Mouse (Mus musculus): ENCODE data around the gene Gm13283. TPM values are rescaled to one million over a fixed set of nuclear protein-coding genes. Genes with fewer than 3 reads are reported as not detected.
"Not testable (repeated sequence)": the region's sequence is repeated elsewhere in the genome, so short reads cannot be mapped to it uniquely, and the experiment has no call there.

Gm13283 gene
- polyA plus RNA-seq, 1 experiment from 2014 or later, result not detected

DNA sequence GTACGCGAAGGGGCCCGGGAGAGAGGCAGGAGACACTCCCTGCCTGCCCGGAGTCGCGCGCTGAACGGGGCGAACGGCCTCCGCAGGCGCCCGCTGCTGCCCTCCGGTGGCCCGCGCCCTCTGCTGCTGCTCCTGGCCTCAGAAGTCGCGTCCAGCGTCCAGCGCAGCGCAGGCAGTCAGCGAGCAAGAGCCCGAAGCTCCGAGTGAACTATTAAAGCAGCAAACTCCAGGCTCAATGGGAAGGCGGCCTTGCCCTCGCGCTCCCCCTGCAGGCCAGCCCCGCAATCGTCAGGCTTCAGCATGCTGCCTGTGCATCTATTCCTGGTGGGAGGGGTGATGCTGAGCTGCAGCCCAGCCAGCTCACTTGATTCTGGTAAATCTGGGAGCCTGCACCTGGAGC is 16.7 kb downstream of the Gm13283 start, which contains the start of gene Gm13289:
Gene Gm13289, plus strand, starts transcription at position 301 of the 400 bp plus-strand sequence.
- not testable (repeated sequence) for H3K9ac ChIP-seq (replicated peaks); ATAC-seq; H3K36me3 ChIP-seq; H3K4me2 ChIP-seq (replicated peaks); H3K27me3 ChIP-seq; H3K4me3 ChIP-seq (replicated peaks); H3K27ac ChIP-seq; H3K4me1 ChIP-seq (replicated peaks); H3K9me3 ChIP-seq
- no CpG with 5 or more reads among the region's 29 CpGs for WGBS

DNA sequence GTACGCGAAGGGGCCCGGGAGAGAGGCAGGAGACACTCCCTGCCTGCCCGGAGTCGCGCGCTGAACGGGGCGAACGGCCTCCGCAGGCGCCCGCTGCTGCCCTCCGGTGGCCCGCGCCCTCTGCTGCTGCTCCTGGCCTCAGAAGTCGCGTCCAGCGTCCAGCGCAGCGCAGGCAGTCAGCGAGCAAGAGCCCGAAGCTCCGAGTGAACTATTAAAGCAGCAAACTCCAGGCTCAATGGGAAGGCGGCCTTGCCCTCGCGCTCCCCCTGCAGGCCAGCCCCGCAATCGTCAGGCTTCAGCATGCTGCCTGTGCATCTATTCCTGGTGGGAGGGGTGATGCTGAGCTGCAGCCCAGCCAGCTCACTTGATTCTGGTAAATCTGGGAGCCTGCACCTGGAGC is 19.6 kb downstream of the Gm13283 start, which contains the start of gene Gm13272:
Gene Gm13272, plus strand, starts transcription at position 301 of the 400 bp plus-strand sequence.
- H3K27me3 ChIP-seq; H3K4me3 ChIP-seq (replicated peaks); H3K9ac ChIP-seq (replicated peaks); ATAC-seq; H3K27ac ChIP-seq; H3K4me2 ChIP-seq (replicated peaks); H3K4me1 ChIP-seq (replicated peaks); H3K9me3 ChIP-seq; H3K36me3 ChIP-seq: not testable (repeated sequence)
- no CpG with 5 or more reads among the region's 29 CpGs for WGBS

DNA sequence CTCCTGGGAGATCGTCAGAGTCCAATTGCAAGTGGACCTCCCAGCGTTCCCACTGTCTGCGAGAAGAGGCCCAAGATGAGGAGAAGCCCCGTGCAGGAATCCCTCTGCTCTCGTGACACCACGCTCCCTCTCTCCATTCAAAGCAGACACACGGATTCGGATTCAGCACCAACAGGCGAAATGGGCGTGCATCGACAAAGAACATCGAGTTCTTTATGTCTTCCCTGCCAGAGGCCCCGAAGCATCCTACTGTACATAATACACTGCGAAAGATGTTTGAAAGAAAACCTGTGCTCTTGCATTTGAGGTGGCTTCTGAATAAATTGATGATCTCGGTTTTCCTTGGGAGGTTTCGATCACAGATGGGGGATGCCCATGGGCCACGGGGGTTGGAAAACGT is 20.4 kb downstream of the Gm13283 start:
- ATAC-seq, result not testable (repeated sequence)

DNA sequence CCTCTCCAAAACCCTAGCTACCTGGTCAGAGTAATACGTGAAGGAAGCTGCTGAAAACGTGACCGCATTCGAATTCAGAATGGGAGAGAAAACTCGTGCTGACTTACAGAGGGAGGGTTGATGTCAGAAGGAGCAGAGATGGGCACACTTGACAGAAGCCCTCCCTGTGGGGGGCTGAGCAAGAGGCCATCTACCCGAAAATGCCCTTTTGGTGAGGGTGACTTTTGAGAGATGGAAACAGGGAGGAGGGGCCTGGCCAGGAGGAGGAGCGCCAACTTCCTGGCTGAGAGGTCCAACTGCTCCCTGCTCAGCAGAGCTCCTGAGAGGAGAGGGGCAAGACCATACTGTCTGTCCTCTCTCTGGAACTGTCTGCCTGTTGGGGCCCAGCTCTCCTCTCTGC is 21.9 kb downstream of the Gm13283 start, which contains the start of gene Ifnz:
Gene Ifnz, plus strand, starts transcription at position 301 of the 400 bp plus-strand sequence.
- H3K36me3 ChIP-seq; ATAC-seq; H3K27me3 ChIP-seq; H3K4me1 ChIP-seq (replicated peaks); H3K9ac ChIP-seq (replicated peaks); H3K27ac ChIP-seq; H3K4me3 ChIP-seq (replicated peaks); H3K9me3 ChIP-seq: not testable (repeated sequence)
- peak within 1 kb of the TSS; percentile 41 for H3K4me2 ChIP-seq (replicated peaks)
- 12% methylated on average over 4 of the region's 7 CpGs for WGBS

More for the DNA sequence above, 20.4 kb downstream of the Gm13283 start:
- not testable (repeated sequence) for H3K36me3 ChIP-seq; H3K4me3 ChIP-seq (replicated peaks); H3K9me3 ChIP-seq; H3K4me1 ChIP-seq (replicated peaks); H3K27ac ChIP-seq; H3K27me3 ChIP-seq; H3K4me2 ChIP-seq (replicated peaks); H3K9ac ChIP-seq (replicated peaks)
- 54% methylated on average over 16 of the region's 18 CpGs for whole genome bisulfite sequencing

DNA sequence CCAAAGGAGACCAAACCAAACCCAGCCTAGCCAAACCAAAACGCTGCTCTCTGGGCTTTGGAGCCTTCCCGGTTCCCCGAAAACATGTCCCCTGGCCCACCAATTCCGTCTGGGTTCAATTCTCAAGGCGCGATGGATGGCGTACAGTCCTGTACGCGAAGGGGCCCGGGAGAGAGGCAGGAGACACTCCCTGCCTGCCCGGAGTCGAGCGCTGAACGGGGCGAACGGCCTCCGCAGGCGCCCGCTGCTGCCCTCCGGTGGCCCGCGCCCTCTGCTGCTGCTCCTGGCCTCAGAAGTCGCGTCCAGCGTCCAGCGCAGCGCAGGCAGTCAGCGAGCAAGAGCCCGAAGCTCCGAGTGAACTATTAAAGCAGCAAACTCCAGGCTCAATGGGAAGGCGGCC is 22.4 kb downstream of the Gm13283 start:
- peak overlapping the region; percentile 41 for H3K4me2 ChIP-seq (replicated peaks)
- 0% methylated on average over 15 of the region's 31 CpGs for WGBS
- H3K9ac ChIP-seq (replicated peaks), result not testable (repeated sequence)

DNA sequence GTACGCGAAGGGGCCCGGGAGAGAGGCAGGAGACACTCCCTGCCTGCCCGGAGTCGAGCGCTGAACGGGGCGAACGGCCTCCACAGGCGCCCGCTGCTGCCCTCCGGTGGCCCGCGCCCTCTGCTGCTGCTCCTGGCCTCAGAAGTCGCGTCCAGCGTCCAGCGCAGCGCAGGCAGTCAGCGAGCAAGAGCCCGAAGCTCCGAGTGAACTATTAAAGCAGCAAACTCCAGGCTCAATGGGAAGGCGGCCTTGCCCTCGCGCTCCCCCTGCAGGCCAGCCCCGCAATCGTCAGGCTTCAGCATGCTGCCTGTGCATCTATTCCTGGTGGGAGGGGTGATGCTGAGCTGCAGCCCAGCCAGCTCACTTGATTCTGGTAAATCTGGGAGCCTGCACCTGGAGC is 25.5 kb downstream of the Gm13283 start, which contains the start of gene Gm13276:
Gene Gm13276, plus strand, starts transcription at position 301 of the 400 bp plus-strand sequence.
- no CpG with 5 or more reads among the region's 27 CpGs for WGBS
- not testable (repeated sequence) for H3K4me3 ChIP-seq (replicated peaks); H3K9me3 ChIP-seq; ATAC-seq; H3K4me2 ChIP-seq (replicated peaks); H3K27ac ChIP-seq; H3K4me1 ChIP-seq (replicated peaks); H3K27me3 ChIP-seq; H3K9ac ChIP-seq (replicated peaks); H3K36me3 ChIP-seq

More for the DNA sequence above, 22.4 kb downstream of the Gm13283 start:
- not testable (repeated sequence) for H3K27me3 ChIP-seq; H3K4me1 ChIP-seq (replicated peaks); H3K36me3 ChIP-seq; H3K4me3 ChIP-seq (replicated peaks); H3K27ac ChIP-seq; ATAC-seq; H3K9me3 ChIP-seq

DNA sequence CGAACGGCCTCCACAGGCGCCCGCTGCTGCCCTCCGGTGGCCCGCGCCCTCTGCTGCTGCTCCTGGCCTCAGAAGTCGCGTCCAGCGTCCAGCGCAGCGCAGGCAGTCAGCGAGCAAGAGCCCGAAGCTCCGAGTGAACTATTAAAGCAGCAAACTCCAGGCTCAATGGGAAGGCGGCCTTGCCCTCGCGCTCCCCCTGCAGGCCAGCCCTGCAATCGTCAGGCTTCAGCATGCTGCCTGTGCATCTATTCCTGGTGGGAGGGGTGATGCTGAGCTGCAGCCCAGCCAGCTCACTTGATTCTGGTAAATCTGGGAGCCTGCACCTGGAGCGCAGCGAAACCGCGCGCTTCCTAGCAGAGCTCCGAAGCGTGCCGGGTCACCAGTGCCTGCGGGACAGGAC is 28.5 kb downstream of the Gm13283 start, which contains the start of gene Gm13277:
Gene Gm13277, plus strand, starts transcription at position 231 of the 400 bp plus-strand sequence.
- not testable (repeated sequence) for H3K9me3 ChIP-seq; H3K4me3 ChIP-seq (replicated peaks); H3K9ac ChIP-seq (replicated peaks); H3K4me1 ChIP-seq (replicated peaks); H3K27me3 ChIP-seq; ATAC-seq; H3K36me3 ChIP-seq; H3K27ac ChIP-seq; H3K4me2 ChIP-seq (replicated peaks)
- 0% methylated on average over 3 of the region's 28 CpGs for WGBS

DNA sequence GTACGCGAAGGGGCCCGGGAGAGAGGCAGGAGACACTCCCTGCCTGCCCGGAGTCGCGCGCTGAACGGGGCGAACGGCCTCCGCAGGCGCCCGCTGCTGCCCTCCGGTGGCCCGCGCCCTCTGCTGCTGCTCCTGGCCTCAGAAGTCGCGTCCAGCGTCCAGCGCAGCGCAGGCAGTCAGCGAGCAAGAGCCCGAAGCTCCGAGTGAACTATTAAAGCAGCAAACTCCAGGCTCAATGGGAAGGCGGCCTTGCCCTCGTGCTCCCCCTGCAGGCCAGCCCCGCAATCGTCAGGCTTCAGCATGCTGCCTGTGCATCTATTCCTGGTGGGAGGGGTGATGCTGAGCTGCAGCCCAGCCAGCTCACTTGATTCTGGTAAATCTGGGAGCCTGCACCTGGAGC is 31.3 kb downstream of the Gm13283 start, which contains the start of gene Gm13278:
Gene Gm13278, plus strand, starts transcription at position 301 of the 400 bp plus-strand sequence.
- ATAC-seq; H3K27ac ChIP-seq; H3K9ac ChIP-seq (replicated peaks); H3K4me3 ChIP-seq (replicated peaks); H3K4me2 ChIP-seq (replicated peaks); H3K36me3 ChIP-seq; H3K4me1 ChIP-seq (replicated peaks); H3K9me3 ChIP-seq; H3K27me3 ChIP-seq: not testable (repeated sequence)
- no CpG with 5 or more reads among the region's 28 CpGs for WGBS

DNA sequence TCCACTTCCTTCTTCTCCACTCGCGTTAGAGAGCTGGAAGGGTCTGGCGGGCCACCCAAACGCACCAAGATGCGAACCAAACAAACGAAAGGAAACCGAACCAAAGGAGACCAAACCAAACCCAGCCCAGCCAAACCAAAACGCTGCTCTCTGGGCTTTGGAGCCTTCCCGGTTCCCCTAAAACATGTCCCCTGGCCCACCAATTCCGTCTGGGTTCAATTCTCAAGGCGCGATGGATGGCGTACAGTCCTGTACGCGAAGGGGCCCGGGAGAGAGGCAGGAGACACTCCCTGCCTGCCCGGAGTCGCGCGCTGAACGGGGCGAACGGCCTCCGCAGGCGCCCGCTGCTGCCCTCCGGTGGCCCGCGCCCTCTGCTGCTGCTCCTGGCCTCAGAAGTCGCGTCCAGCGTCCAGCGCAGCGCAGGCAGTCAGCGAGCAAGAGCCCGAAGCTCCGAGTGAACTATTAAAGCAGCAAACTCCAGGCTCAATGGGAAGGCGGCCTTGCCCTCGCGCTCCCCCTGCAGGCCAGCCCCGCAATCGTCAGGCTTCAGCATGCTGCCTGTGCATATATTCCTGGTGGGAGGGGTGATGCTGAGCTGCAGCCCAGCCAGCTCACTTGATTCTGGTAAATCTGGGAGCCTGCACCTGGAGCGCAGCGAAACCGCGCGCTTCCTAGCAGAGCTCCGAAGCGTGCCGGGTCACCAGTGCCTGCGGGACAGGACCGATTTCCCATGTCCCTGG is 34.2 kb downstream of the Gm13283 start, which contains the start of gene Gm13275:
Gene Gm13275, plus strand, starts transcription at position 552 of the 740 bp plus-strand sequence.
- not testable (repeated sequence) for H3K27ac ChIP-seq; H3K27me3 ChIP-seq; H3K4me2 ChIP-seq (replicated peaks); H3K36me3 ChIP-seq; ATAC-seq; H3K9me3 ChIP-seq; H3K9ac ChIP-seq (replicated peaks); H3K4me3 ChIP-seq (replicated peaks); H3K4me1 ChIP-seq (replicated peaks)
- 0% methylated on average over 9 of the region's 52 CpGs for WGBS

DNA sequence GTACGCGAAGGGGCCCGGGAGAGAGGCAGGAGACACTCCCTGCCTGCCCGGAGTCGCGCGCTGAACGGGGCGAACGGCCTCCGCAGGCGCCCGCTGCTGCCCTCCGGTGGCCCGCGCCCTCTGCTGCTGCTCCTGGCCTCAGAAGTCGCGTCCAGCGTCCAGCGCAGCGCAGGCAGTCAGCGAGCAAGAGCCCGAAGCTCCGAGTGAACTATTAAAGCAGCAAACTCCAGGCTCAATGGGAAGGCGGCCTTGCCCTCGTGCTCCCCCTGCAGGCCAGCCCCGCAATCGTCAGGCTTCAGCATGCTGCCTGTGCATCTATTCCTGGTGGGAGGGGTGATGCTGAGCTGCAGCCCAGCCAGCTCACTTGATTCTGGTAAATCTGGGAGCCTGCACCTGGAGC is 37.2 kb downstream of the Gm13283 start, which contains the start of gene Gm13279:
Gene Gm13279, plus strand, starts transcription at position 301 of the 400 bp plus-strand sequence.
- not testable (repeated sequence) for ATAC-seq; H3K27ac ChIP-seq; H3K36me3 ChIP-seq; H3K27me3 ChIP-seq; H3K9ac ChIP-seq (replicated peaks); H3K4me2 ChIP-seq (replicated peaks); H3K9me3 ChIP-seq; H3K4me1 ChIP-seq (replicated peaks); H3K4me3 ChIP-seq (replicated peaks)
- no CpG with 5 or more reads among the region's 28 CpGs for WGBS

DNA sequence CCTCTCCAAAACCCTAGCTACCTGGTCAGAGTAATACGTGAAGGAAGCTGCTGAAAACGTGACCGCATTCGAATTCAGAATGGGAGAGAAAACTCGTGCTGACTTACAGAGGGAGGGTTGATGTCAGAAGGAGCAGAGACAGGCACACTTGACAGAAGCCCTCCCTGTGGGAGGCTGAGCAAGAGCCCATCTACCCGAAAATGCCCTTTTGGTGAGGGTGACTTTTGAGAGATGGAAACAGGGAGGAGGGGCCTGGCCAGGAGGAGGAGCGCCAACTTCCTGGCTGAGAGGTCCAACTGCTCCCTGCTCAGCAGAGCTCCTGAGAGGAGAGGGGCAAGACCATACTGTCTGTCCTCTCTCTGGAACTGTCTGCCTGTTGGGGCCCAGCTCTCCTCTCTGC is 39.4 kb downstream of the Gm13283 start, which contains the start of gene Gm13285:
Gene Gm13285, plus strand, starts transcription at position 301 of the 400 bp plus-strand sequence.
- ATAC-seq, H3K36me3 ChIP-seq: not testable (repeated sequence)
- WGBS, result 16% methylated on average over 6 of the region's 7 CpGs

DNA sequence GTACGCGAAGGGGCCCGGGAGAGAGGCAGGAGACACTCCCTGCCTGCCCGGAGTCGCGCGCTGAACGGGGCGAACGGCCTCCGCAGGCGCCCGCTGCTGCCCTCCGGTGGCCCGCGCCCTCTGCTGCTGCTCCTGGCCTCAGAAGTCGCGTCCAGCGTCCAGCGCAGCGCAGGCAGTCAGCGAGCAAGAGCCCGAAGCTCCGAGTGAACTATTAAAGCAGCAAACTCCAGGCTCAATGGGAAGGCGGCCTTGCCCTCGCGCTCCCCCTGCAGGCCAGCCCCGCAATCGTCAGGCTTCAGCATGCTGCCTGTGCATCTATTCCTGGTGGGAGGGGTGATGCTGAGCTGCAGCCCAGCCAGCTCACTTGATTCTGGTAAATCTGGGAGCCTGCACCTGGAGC is 43.0 kb downstream of the Gm13283 start, which contains the start of gene Gm13287:
Gene Gm13287, plus strand, starts transcription at position 301 of the 400 bp plus-strand sequence.
- Histone ChIP-seq H3K27me3 (peaks cover 14% of the 10 kb centered on the region; the same call in 1 of the 2 replicates), H3K4me2 (replicated peaks) (0 out of 2 replicates have a peak within 1 kb of the TSS, but pooled peaks have one; percentile 17)
- not testable (repeated sequence) for H3K4me1 ChIP-seq (replicated peaks); H3K36me3 ChIP-seq; ATAC-seq; H3K9ac ChIP-seq (replicated peaks); H3K4me3 ChIP-seq (replicated peaks); H3K9me3 ChIP-seq; H3K27ac ChIP-seq
- WGBS, result no CpG with 5 or more reads among the region's 29 CpGs

More for the DNA sequence above, 39.4 kb downstream of the Gm13283 start, which contains the start of gene Gm13285:
- H3K9me3 ChIP-seq; H3K4me3 ChIP-seq (replicated peaks); H3K27me3 ChIP-seq; H3K9ac ChIP-seq (replicated peaks); H3K4me2 ChIP-seq (replicated peaks); H3K27ac ChIP-seq; H3K4me1 ChIP-seq (replicated peaks): not testable (repeated sequence)
